Mouse (Mus musculus): ENCODE results near the gene Pop7. TPM values are rescaled to one million over a fixed set of nuclear protein-coding genes. Genes with fewer than 3 reads are reported as not detected.

Pop7 gene
- polyA plus RNA-seq, 1 experiment from 2014 or later = 44.1 TPM

- H3K27me3 ChIP-seq (replicated peaks) = peaks cover 11% of the 10 kb centered on the region
- H3K4me1 ChIP-seq (replicated peaks) = no peaks in the 10 kb centered on the region
- WGBS = 56% methylated on average over 4 of the region's 4 CpGs
- no peak overlapping the region for H3K4me3 ChIP-seq
- no peak overlapping the region for H3K9ac ChIP-seq
- no peaks in the 10 kb centered on the region; the same call in 1 of the 2 replicates for H3K9me3 ChIP-seq (replicated peaks)
- no peaks in the 10 kb centered on the region for H3K36me3 ChIP-seq
- no peak overlapping the region for H3K27ac ChIP-seq (ENCODE audit: poor library complexity, severe bottlenecking)
- no peak for ATAC-seq (ENCODE audit: insufficient number of reproducible peaks, low FRiP score)
- no peak overlapping the region for H3K4me2 ChIP-seq
Observed at GRCm38 (mm10) chr5:137491559-137491958, 10.8 kb downstream of the Pop7 start.

- Histone ChIP-seq H3K27ac (ENCODE audit: poor library complexity, severe bottlenecking) (no peak overlapping the region), H3K9me3 (replicated peaks) (no peaks in the 10 kb centered on the region; the same call in 1 of the 2 replicates), H3K27me3 (replicated peaks) (peaks cover 49% of the 10 kb centered on the region), H3K4me3 (no peak overlapping the region), H3K9ac (no peak overlapping the region), H3K4me2 (no peak overlapping the region), H3K4me1 (replicated peaks) (peaks cover 11% of the 10 kb centered on the region), H3K36me3 (no peaks in the 10 kb centered on the region)
- ATAC-seq (ENCODE audit: insufficient number of reproducible peaks, low FRiP score) = no peak
- WGBS = 82% methylated on average over 7 of the region's 7 CpGs
Observed at GRCm38 (mm10) chr5:137487616-137488015, 14.7 kb downstream of the Pop7 start.

DNA sequence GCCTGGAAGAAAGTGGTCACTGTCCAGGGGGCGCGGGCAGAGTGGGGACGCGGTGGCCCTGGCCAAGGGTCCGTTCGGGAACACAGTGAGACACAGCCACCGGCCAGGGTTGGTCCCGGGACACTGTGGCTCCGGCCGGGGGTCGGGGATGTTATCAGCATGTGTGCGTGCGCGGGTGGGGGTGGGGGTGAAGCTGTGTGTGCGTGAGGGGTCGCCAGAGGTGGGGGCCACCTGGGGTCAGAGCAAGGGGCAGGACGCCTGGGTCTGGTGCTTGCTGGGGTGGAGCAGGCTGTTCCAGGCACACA lies 16.5 kb downstream of the Pop7 start:
- peaks cover 49% of the 10 kb centered on the region for H3K27me3 ChIP-seq (replicated peaks)
- peak overlapping the region; percentile 61 for H3K4me2 ChIP-seq
- ATAC-seq (ENCODE audit: insufficient number of reproducible peaks, low FRiP score) = no peak
- peaks cover 15% of the 10 kb centered on the region for H3K4me1 ChIP-seq (replicated peaks)
- peak overlapping the region; percentile 17 for H3K9ac ChIP-seq
- H3K4me3 ChIP-seq = peak overlapping the region; percentile 27
- no peak overlapping the region for H3K27ac ChIP-seq (ENCODE audit: poor library complexity, severe bottlenecking)
- no peaks in the 10 kb centered on the region for H3K36me3 ChIP-seq
- WGBS = 3% methylated on average over 17 of the region's 17 CpGs
- no peaks in the 10 kb centered on the region; the same call in 1 of the 2 replicates for H3K9me3 ChIP-seq (replicated peaks)

GRCm38 (mm10) chr5:137485071-137485850 lies 17.1 kb downstream of the Pop7 start:
- Histone ChIP-seq H3K36me3 (no peaks in the 10 kb centered on the region), H3K9me3 (replicated peaks) (no peaks in the 10 kb centered on the region; the same call in 1 of the 2 replicates), H3K27ac (ENCODE audit: poor library complexity, severe bottlenecking) (no peak overlapping the region), H3K27me3 (replicated peaks) (peaks cover 49% of the 10 kb centered on the region), H3K4me2 (peak overlapping the region; percentile 61), H3K4me1 (replicated peaks) (peaks cover 15% of the 10 kb centered on the region), H3K9ac (peak overlapping the region; percentile 17), H3K4me3 (peak overlapping the region; percentile 27)
- WGBS = 10% methylated on average over 30 of the region's 30 CpGs
- no peak for ATAC-seq (ENCODE audit: insufficient number of reproducible peaks, low FRiP score)

GRCm38 (mm10) chr5:137481897-137482296 lies 20.4 kb downstream of the Pop7 start:
- no peak overlapping the region for H3K9ac ChIP-seq
- H3K27ac ChIP-seq (ENCODE audit: poor library complexity, severe bottlenecking) = no peak overlapping the region
- H3K27me3 ChIP-seq (replicated peaks) = peaks cover 42% of the 10 kb centered on the region
- H3K4me3 ChIP-seq = no peak overlapping the region
- no peak; the same call in 1 of the 2 replicates for ATAC-seq (ENCODE audit: insufficient number of reproducible peaks, low FRiP score)
- H3K4me1 ChIP-seq (replicated peaks) = peaks cover 15% of the 10 kb centered on the region
- H3K9me3 ChIP-seq (replicated peaks) = no peaks in the 10 kb centered on the region
- whole genome bisulfite sequencing = 49% methylated on average over 8 of the region's 8 CpGs
- H3K36me3 ChIP-seq = no peaks in the 10 kb centered on the region
- no peak overlapping the region for H3K4me2 ChIP-seq

DNA sequence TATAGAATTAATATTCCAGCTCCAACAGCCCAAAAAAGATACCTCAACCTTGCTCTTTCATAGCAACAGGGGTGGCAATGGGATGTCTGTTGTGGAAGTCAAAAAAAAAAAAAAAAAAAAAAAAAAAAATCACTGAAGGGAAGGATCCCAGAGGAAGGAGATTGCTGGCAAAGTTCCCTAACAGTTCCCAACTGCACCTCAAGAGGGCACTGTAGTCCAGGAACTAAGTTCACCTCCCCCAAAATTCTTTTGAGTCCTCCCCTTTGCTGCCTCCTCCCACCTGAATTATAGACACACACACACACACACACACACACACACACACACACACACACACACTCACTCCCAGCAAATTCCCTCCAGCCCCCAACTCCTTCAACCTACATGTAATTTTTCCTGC lies 21.2 kb downstream of the Pop7 start:
- H3K4me3 ChIP-seq = no peak overlapping the region
- no peaks in the 10 kb centered on the region for H3K9me3 ChIP-seq (replicated peaks)
- H3K36me3 ChIP-seq = no peaks in the 10 kb centered on the region
- H3K9ac ChIP-seq = no peak overlapping the region
- peaks cover 34% of the 10 kb centered on the region for H3K27me3 ChIP-seq (replicated peaks)
- no peak overlapping the region for H3K27ac ChIP-seq (ENCODE audit: poor library complexity, severe bottlenecking)
- H3K4me1 ChIP-seq (replicated peaks) = peaks cover 15% of the 10 kb centered on the region
- H3K4me2 ChIP-seq = no peak overlapping the region
- ATAC-seq (ENCODE audit: insufficient number of reproducible peaks, low FRiP score) = no peak

GRCm38 (mm10) chr5:137476964-137477363 lies 25.4 kb downstream of the Pop7 start, which contains the start of gene Zan:
Gene Zan (minus strand): TSS chr5:137477064.
- H3K4me2 ChIP-seq = no peak within 1 kb of the TSS
- no peaks in the 10 kb centered on the region for H3K9me3 ChIP-seq (replicated peaks)
- H3K9ac ChIP-seq = no peak within 1 kb of the TSS
- H3K27me3 ChIP-seq (replicated peaks) = no peaks in the 10 kb centered on the region
- H3K4me3 ChIP-seq = no peak within 1 kb of the TSS
- H3K36me3 ChIP-seq = no peaks in the 10 kb centered on the region
- WGBS = 79% methylated on average over 5 of the region's 5 CpGs
- H3K27ac ChIP-seq (ENCODE audit: poor library complexity, severe bottlenecking) = no peak within 1 kb of the TSS
- 0 out of 2 replicates have a peak, but pooled peaks cover 3% of the 10 kb centered on the region for H3K4me1 ChIP-seq (replicated peaks)
- no peak for ATAC-seq (ENCODE audit: insufficient number of reproducible peaks, low FRiP score)

GRCm38 (mm10) chr5:137474351-137474750 lies 28.0 kb downstream of the Pop7 start:
- Histone ChIP-seq H3K4me1 (replicated peaks) (peaks cover 11% of the 10 kb centered on the region; the same call in 1 of the 2 replicates), H3K36me3 (no peaks in the 10 kb centered on the region), H3K27ac (ENCODE audit: poor library complexity, severe bottlenecking) (no peak overlapping the region), H3K27me3 (replicated peaks) (no peaks in the 10 kb centered on the region), H3K9me3 (replicated peaks) (no peaks in the 10 kb centered on the region), H3K9ac (no peak overlapping the region), H3K4me3 (no peak overlapping the region), H3K4me2 (no peak overlapping the region)
- no peak for ATAC-seq (ENCODE audit: insufficient number of reproducible peaks, low FRiP score)
- 60% methylated on average over 2 of the region's 2 CpGs for WGBS

- 49% methylated on average over 5 of the region's 5 CpGs for WGBS
Observed at GRCm38 (mm10) chr5:137472252-137472904, 29.9 kb downstream of the Pop7 start.

DNA sequence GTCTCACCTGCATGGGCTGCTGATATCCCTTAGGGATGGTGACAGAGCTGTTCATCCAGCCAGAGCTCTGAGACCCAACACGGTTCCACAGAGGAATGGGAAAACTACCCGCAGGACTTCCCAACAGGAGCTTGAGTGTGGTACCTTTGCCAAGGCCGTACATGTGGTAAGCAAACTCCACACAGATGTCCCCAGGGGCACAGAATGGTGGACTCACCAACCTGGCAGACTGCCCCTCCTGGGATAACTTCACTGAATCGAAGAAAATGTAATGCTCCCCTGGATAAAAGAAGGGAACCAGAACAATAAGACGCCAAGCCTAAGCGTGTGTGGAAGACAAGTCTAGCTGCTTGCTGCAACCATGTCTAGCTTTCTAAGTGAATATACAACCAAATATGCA lies 35.4 kb downstream of the Pop7 start:
- H3K4me3 ChIP-seq = no peak overlapping the region
- H3K27me3 ChIP-seq (replicated peaks) = peaks cover 10% of the 10 kb centered on the region; the same call in 1 of the 2 replicates
- no peaks in the 10 kb centered on the region for H3K36me3 ChIP-seq
- ATAC-seq (ENCODE audit: insufficient number of reproducible peaks, low FRiP score) = no peak
- H3K4me2 ChIP-seq = no peak overlapping the region
- peaks cover 11% of the 10 kb centered on the region; the same call in 1 of the 2 replicates for H3K4me1 ChIP-seq (replicated peaks)
- H3K9ac ChIP-seq = no peak overlapping the region
- 82% methylated on average over 6 of the region's 6 CpGs for WGBS
- peaks cover 4% of the 10 kb centered on the region; the same call in 1 of the 2 replicates for H3K9me3 ChIP-seq (replicated peaks)
- no peak overlapping the region for H3K27ac ChIP-seq (ENCODE audit: poor library complexity, severe bottlenecking)

More at GRCm38 (mm10) chr5:137472252-137472904, 29.9 kb downstream of the Pop7 start:
- no peaks in the 10 kb centered on the region for H3K27me3 ChIP-seq (replicated peaks)
- no peak overlapping the region for H3K4me2 ChIP-seq
- ATAC-seq (ENCODE audit: insufficient number of reproducible peaks, low FRiP score) = peak; percentile 56; the same call in 1 of the 2 replicates
- no peaks in the 10 kb centered on the region for H3K36me3 ChIP-seq
- H3K4me1 ChIP-seq (replicated peaks) = peaks cover 11% of the 10 kb centered on the region; the same call in 1 of the 2 replicates
- no peak overlapping the region for H3K4me3 ChIP-seq
- H3K9ac ChIP-seq = no peak overlapping the region
- H3K9me3 ChIP-seq (replicated peaks) = no peaks in the 10 kb centered on the region
- 0 out of 2 replicates have a peak overlapping the region, but pooled peaks have one; percentile 29 for H3K27ac ChIP-seq (ENCODE audit: poor library complexity, severe bottlenecking)

- Histone ChIP-seq H3K4me3 (no peak overlapping the region), H3K9me3 (replicated peaks) (peaks cover 4% of the 10 kb centered on the region; the same call in 1 of the 2 replicates), H3K9ac (no peak overlapping the region), H3K4me2 (no peak overlapping the region), H3K27me3 (replicated peaks) (peaks cover 10% of the 10 kb centered on the region; the same call in 1 of the 2 replicates), H3K27ac (ENCODE audit: poor library complexity, severe bottlenecking) (no peak overlapping the region), H3K36me3 (no peaks in the 10 kb centered on the region), H3K4me1 (replicated peaks) (0 out of 2 replicates have a peak, but pooled peaks cover under 1% of the 10 kb centered on the region)
- ATAC-seq (ENCODE audit: insufficient number of reproducible peaks, low FRiP score) = no peak
- 50% methylated on average over 3 of the region's 3 CpGs for WGBS
Observed at GRCm38 (mm10) chr5:137465049-137465448, 37.3 kb downstream of the Pop7 start.
